Mouse (Mus musculus): ENCODE measurements around the gene Tmem176a. TPM values are rescaled to one million over a fixed set of nuclear protein-coding genes. Genes with fewer than 3 reads are reported as not detected.

Tmem176a gene
- polyA plus RNA-seq, 1 experiment from 2014 or later = 193 TPM

GRCm38 (mm10) chr6:48894938-48895818 lies 54.5 kb downstream of the Tmem176a start:
- H3K9ac ChIP-seq (ENCODE audit: low read depth, low read length) = peak overlapping the region; percentile 13
- 41% methylated on average over 8 of the region's 8 CpGs for WGBS
- ATAC-seq = peak; percentile 79
- no peaks in the 10 kb centered on the region for H3K36me3 ChIP-seq (ENCODE audit: control insufficient read depth, insufficient read depth)
- H3K4me3 ChIP-seq (ENCODE audit: low read depth, low read length) = peak overlapping the region; percentile 13
- no peak for TF ChIP-seq CTCF (IDR thresholded peaks at IDR 0.05; ENCODE audit: low read depth)
- no peaks in the 10 kb centered on the region for H3K9me3 ChIP-seq (ENCODE audit: control insufficient read depth)
- H3K27me3 ChIP-seq (replicated peaks; ENCODE audit: control insufficient read depth, insufficient read depth, low read length) = no peaks in the 10 kb centered on the region
- 0 out of 2 replicates have a peak, but pooled peaks cover 6% of the 10 kb centered on the region for H3K4me1 ChIP-seq (replicated peaks; ENCODE audit: control insufficient read depth, insufficient read depth, low read length)
- peak overlapping the region; percentile 62 for H3K4me2 ChIP-seq (replicated peaks; ENCODE audit: low read depth)
- H3K27ac ChIP-seq (ENCODE audit: low read depth, low read length) = peak overlapping the region; percentile 77

GRCm38 (mm10) chr6:48895941-48896340 lies 55.2 kb downstream of the Tmem176a start:
- 35% methylated on average over 5 of the region's 5 CpGs for WGBS
- peak overlapping the region; percentile 62 for H3K4me2 ChIP-seq (replicated peaks; ENCODE audit: low read depth)
- H3K27me3 ChIP-seq (replicated peaks; ENCODE audit: control insufficient read depth, insufficient read depth, low read length) = no peaks in the 10 kb centered on the region
- peak overlapping the region; percentile 24 for H3K4me3 ChIP-seq (ENCODE audit: low read depth, low read length)
- peak; percentile 66; the same call in 1 of the 2 replicates for ATAC-seq
- no peaks in the 10 kb centered on the region for H3K36me3 ChIP-seq (ENCODE audit: control insufficient read depth, insufficient read depth)
- H3K27ac ChIP-seq (ENCODE audit: low read depth, low read length) = peak overlapping the region; percentile 46; the same call in 1 of the 2 replicates
- no peak overlapping the region; the same call in 1 of the 2 replicates for H3K9ac ChIP-seq (ENCODE audit: low read depth, low read length)
- H3K4me1 ChIP-seq (replicated peaks; ENCODE audit: control insufficient read depth, insufficient read depth, low read length) = 0 out of 2 replicates have a peak, but pooled peaks cover 6% of the 10 kb centered on the region
- no peak for TF ChIP-seq CTCF (IDR thresholded peaks at IDR 0.05; ENCODE audit: low read depth)
- H3K9me3 ChIP-seq (ENCODE audit: control insufficient read depth) = no peaks in the 10 kb centered on the region

Other genes with a start within 250 kb of the Tmem176a start
- gene Repin1, start 247.0 kb upstream of the Tmem176a start, polyA plus RNA-seq (2015; fragmentation: Nextera tagmentation; extraction: Ambion mirVana) = 11.3 and 12.0 TPM in 2 replicates
- not detected in 2 replicates for gene Gm44965, start 247.0 kb upstream of the Tmem176a start, polyA plus RNA-seq (2015; fragmentation: Nextera tagmentation; extraction: Ambion mirVana)
- 2.2 TPM in 2 replicates for gene Zfp775, start 238.9 kb upstream of the Tmem176a start, polyA plus RNA-seq (2015; fragmentation: Nextera tagmentation; extraction: Ambion mirVana)
- gene AI854703, start 214.2 kb upstream of the Tmem176a start, polyA plus RNA-seq (2015; fragmentation: Nextera tagmentation; extraction: Ambion mirVana) = 0.55 and 0.63 TPM in 2 replicates
- gene Gimap8, start 193.7 kb upstream of the Tmem176a start, polyA plus RNA-seq (2015; fragmentation: Nextera tagmentation; extraction: Ambion mirVana) = 1.1 and 1.2 TPM in 2 replicates
- gene Gimap9, start 164.8 kb upstream of the Tmem176a start, polyA plus RNA-seq (2015; fragmentation: Nextera tagmentation; extraction: Ambion mirVana) = 9.9 and 10.2 TPM in 2 replicates
- gene Gimap4, start 156.4 kb upstream of the Tmem176a start, polyA plus RNA-seq (2015; fragmentation: Nextera tagmentation; extraction: Ambion mirVana) = 9.6 and 11.3 TPM in 2 replicates
- 13.6 and 15.8 TPM in 2 replicates for gene Gimap6, start 132.7 kb upstream of the Tmem176a start, polyA plus RNA-seq (2015; fragmentation: Nextera tagmentation; extraction: Ambion mirVana)
- 1.3 and 2.3 TPM in 2 replicates for gene Gm28053, start 122.3 kb upstream of the Tmem176a start, polyA plus RNA-seq (2015; fragmentation: Nextera tagmentation; extraction: Ambion mirVana)
- gene Gimap7, start 122.3 kb upstream of the Tmem176a start, polyA plus RNA-seq (2015; fragmentation: Nextera tagmentation; extraction: Ambion mirVana) = 0.09 and 0.16 TPM in 2 replicates
- 15.2 and 17.8 TPM in 2 replicates for gene Gimap1, start 101.9 kb upstream of the Tmem176a start, polyA plus RNA-seq (2015; fragmentation: Nextera tagmentation; extraction: Ambion mirVana)
- gene Gimap5, start 94.7 kb upstream of the Tmem176a start, polyA plus RNA-seq (2015; fragmentation: Nextera tagmentation; extraction: Ambion mirVana) = 8.4 and 10.6 TPM in 2 replicates
- 0.58 and 0.64 TPM in 2 replicates for gene Gimap3, start 70.1 kb upstream of the Tmem176a start, polyA plus RNA-seq (2015; fragmentation: Nextera tagmentation; extraction: Ambion mirVana)
- 319 and 320 TPM in 2 replicates for gene Tmem176b, start 577 bp downstream of the Tmem176a start, polyA plus RNA-seq (2015; fragmentation: Nextera tagmentation; extraction: Ambion mirVana)
- 101 and 106 TPM in 2 replicates for gene Aoc1, start 32.0 kb downstream of the Tmem176a start, polyA plus RNA-seq (2015; fragmentation: Nextera tagmentation; extraction: Ambion mirVana)
- not detected in 2 replicates for gene 1600015I10Rik, start 89.0 kb downstream of the Tmem176a start, polyA plus RNA-seq (2015; fragmentation: Nextera tagmentation; extraction: Ambion mirVana)
- gene Doxl2, start 134.0 kb downstream of the Tmem176a start, polyA plus RNA-seq (2015; fragmentation: Nextera tagmentation; extraction: Ambion mirVana) = not detected in 2 replicates
- gene Svs1, start 145.9 kb downstream of the Tmem176a start, polyA plus RNA-seq (2015; fragmentation: Nextera tagmentation; extraction: Ambion mirVana) = not detected in 2 replicates
- 1.0 and 1.2 TPM in 2 replicates for gene Gpnmb, start 195.6 kb downstream of the Tmem176a start, polyA plus RNA-seq (2015; fragmentation: Nextera tagmentation; extraction: Ambion mirVana)
- 86.5 and 86.9 TPM in 2 replicates for gene Malsu1, start 232.9 kb downstream of the Tmem176a start, polyA plus RNA-seq (2015; fragmentation: Nextera tagmentation; extraction: Ambion mirVana)